Mouse (Mus musculus): ENCODE measurements at regions not wholly inside any gene's neighbourhood (a gene's known extent, or its start where the extent isn't known, plus 50 kb on each side); places are given as distances from the start of the nearest gene placed in this dataset.
"Not testable (repeated sequence)": the region's sequence is repeated elsewhere in the genome, so short reads cannot be mapped to it uniquely, and the experiment has no call there.

- DNase-seq (ENCODE audit: low read depth in 2 of 2, low spot score in 2 of 2) = peak; percentile 26 to 46
Observed at GRCm38 (mm10) chr5:148820476-148820875, 108.6 kb downstream of the Katnal1 start.

GRCm38 (mm10) chr5:148819423-148819822 lies 109.7 kb downstream of the Katnal1 start:
- peak in 1 of 2 experiments; percentile 18 for DNase-seq (ENCODE audit: low read depth in 2 of 2, low spot score in 2 of 2)

GRCm38 (mm10) chr5:148818746-148819145 lies 110.4 kb downstream of the Katnal1 start:
- DNase-seq (ENCODE audit: low read depth in 2 of 2, low spot score in 2 of 2) = no peak

- no peak for DNase-seq (ENCODE audit: low read depth in 2 of 2, low spot score in 2 of 2)
Observed at GRCm38 (mm10) chr5:148812840-148813239, 116.3 kb downstream of the Katnal1 start.

- peak; percentile 72 to 79 for DNase-seq (ENCODE audit: low read depth in 2 of 2, low spot score in 2 of 2)
Observed at GRCm38 (mm10) chr5:148812016-148812415, 117.1 kb downstream of the Katnal1 start.

- DNase-seq (ENCODE audit: low read depth in 2 of 2, low spot score in 2 of 2) = no peak
Observed at GRCm38 (mm10) chr5:148809485-148809884, 119.6 kb downstream of the Katnal1 start.

- no peak for DNase-seq (ENCODE audit: low read depth in 2 of 2, low spot score in 2 of 2)
Observed at GRCm38 (mm10) chr5:148809055-148809454, 120.1 kb downstream of the Katnal1 start.

GRCm38 (mm10) chr5:148808426-148808825 lies 120.7 kb downstream of the Katnal1 start:
- peak in 1 of 2 experiments; percentile 27 for DNase-seq (ENCODE audit: low read depth in 2 of 2, low spot score in 2 of 2)

GRCm38 (mm10) chr5:148807612-148808011 lies 121.5 kb downstream of the Katnal1 start:
- no peak for DNase-seq (ENCODE audit: low read depth in 2 of 2, low spot score in 2 of 2)

- DNase-seq (ENCODE audit: low read depth in 2 of 2, low spot score in 2 of 2) = no peak
Observed at GRCm38 (mm10) chr5:148805030-148805429, 124.1 kb downstream of the Katnal1 start.

GRCm38 (mm10) chr5:148803772-148804171 lies 125.3 kb downstream of the Katnal1 start:
- no peak for DNase-seq (ENCODE audit: low read depth in 2 of 2, low spot score in 2 of 2)

GRCm38 (mm10) chr5:148802720-148803119 lies 126.4 kb downstream of the Katnal1 start:
- DNase-seq (ENCODE audit: low read depth in 2 of 2, low spot score in 2 of 2) = no peak

- no peak for DNase-seq (ENCODE audit: low read depth in 2 of 2, low spot score in 2 of 2)
Observed at GRCm38 (mm10) chr5:148798541-148798940, 130.6 kb downstream of the Katnal1 start.

GRCm38 (mm10) chr5:148796072-148796471 lies 133.0 kb downstream of the Katnal1 start:
- DNase-seq (ENCODE audit: low read depth in 2 of 2, low spot score in 2 of 2) = no peak

- DNase-seq (ENCODE audit: low read depth in 2 of 2, low spot score in 2 of 2) = peak; percentile 53 to 54
Observed at GRCm38 (mm10) chr5:148794465-148794864, 134.7 kb downstream of the Katnal1 start.

- DNase-seq (ENCODE audit: low read depth in 2 of 2, low spot score in 2 of 2) = peak; percentile 72 to 82
Observed at GRCm38 (mm10) chr5:148792736-148793440, 136.2 kb downstream of the Katnal1 start.

- DNase-seq (ENCODE audit: low read depth in 2 of 2, low spot score in 2 of 2) = no peak
Observed at GRCm38 (mm10) chr5:148791651-148792050, 137.5 kb downstream of the Katnal1 start.

- not testable (repeated sequence) for DNase-seq (ENCODE audit: low read depth in 2 of 2, low spot score in 2 of 2)
Observed at GRCm38 (mm10) chr5:148790343-148790742, 138.8 kb downstream of the Katnal1 start.

- DNase-seq (ENCODE audit: low read depth in 2 of 2, low spot score in 2 of 2) = no peak
Observed at GRCm38 (mm10) chr5:148789823-148790222, 139.3 kb downstream of the Katnal1 start.

GRCm38 (mm10) chr5:148789147-148789566 lies 140.0 kb downstream of the Katnal1 start:
- no peak for DNase-seq (ENCODE audit: low read depth in 2 of 2, low spot score in 2 of 2)

- no peak for DNase-seq (ENCODE audit: low read depth in 2 of 2, low spot score in 2 of 2)
Observed at GRCm38 (mm10) chr5:148788690-148789089, 140.4 kb downstream of the Katnal1 start.

- DNase-seq (ENCODE audit: low read depth in 2 of 2, low spot score in 2 of 2) = no peak
Observed at GRCm38 (mm10) chr5:148787270-148787669, 141.8 kb downstream of the Katnal1 start.

- not testable (repeated sequence) for DNase-seq (ENCODE audit: low read depth in 2 of 2, low spot score in 2 of 2)
Observed at GRCm38 (mm10) chr5:148781076-148781475, 148.0 kb downstream of the Katnal1 start.
